Mouse (Mus musculus): ENCODE data around the gene Gtpbp1.

DNA sequence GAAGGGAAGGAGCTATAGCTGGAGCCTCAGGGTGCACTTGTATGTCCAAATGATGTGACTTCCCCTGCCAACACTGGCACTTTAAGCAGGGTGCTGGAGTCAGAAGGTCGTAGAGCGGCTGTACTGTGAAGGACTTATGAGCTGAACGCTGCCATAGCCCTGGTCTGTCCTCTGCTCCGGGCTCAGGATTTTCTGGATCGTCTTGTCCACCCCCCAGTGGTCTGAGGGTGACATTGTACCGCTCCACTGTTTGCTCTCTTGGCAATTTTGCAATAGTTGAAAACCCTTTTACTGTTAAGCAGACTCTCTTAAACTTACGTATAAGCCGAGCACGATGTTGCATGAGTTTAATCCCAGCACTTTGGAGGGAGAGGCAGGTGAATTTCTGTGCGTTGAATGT is 21.4 kb upstream of the Gtpbp1 start:
- TF ChIP-seq POLR2A (IDR thresholded peaks at IDR 0.05; ENCODE audit: insufficient read length, low read depth): no peak
- no peak for TF ChIP-seq E2F4 (IDR thresholded peaks at IDR 0.05; ENCODE audit: insufficient read depth)
- TF ChIP-seq SRF (IDR thresholded peaks at IDR 0.05; ENCODE audit: control insufficient read depth, insufficient read length, low read depth): no peak
- no peak for TF ChIP-seq MYOD1 (IDR thresholded peaks at IDR 0.05; ENCODE audit: control insufficient read depth in 1 of 3, insufficient read length in 2 of 3, low read depth in 2 of 3)
- no peak for TF ChIP-seq POLR2AphosphoS2 (IDR thresholded peaks at IDR 0.05; ENCODE audit: insufficient read length, low read depth)
- TF ChIP-seq TCF12 (IDR thresholded peaks at IDR 0.05; ENCODE audit: insufficient read depth, poor library complexity, severe bottlenecking): no peak
- TF ChIP-seq CEBPB (IDR thresholded peaks at IDR 0.05; ENCODE audit: insufficient read depth, poor library complexity, severe bottlenecking): no peak
- no peak for TF ChIP-seq TCF3 (IDR thresholded peaks at IDR 0.05; ENCODE audit: insufficient read length, low read depth)
